Mouse (Mus musculus) liver, adult 2 months (tissue): ENCODE data around the gene Gm614.

Source experiments
- CTCF ChIP-seq: fragments of 200-500 bp; IDR thresholded peaks from 2 replicates; pipeline ENCODE4 v1.5.1; 2011; ENCODE audit warnings: low read depth, low read length, control low read depth
- POLR2A ChIP-seq: fragments of 200-500 bp; IDR thresholded peaks from 2 replicates; pipeline ENCODE4 v1.6.1; 2011; ENCODE audit warnings: low read length, control low read depth; ENCODE audit not compliant: insufficient read depth; ENCODE audit errors: extremely low read depth

DNA sequence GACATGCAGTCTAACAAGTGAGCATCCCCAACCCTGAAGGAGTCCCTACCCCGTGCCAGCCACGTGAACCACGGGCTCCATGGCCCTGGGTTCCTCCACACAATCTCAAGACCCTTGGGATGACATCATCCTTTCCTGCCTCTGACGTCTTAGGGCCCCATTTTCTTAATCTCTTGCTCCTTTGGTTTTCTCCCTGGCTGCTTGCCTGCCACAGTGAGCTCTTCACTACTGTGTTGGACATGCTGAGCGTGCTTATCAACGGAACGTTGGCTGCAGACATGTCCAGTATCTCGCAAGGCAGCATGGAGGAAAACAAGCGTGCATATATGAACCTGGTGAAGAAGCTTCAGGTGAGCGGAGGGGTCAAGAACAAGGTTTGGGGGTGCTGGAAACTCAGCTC lies 26.3 kb upstream of the Gm614 start:
- TF ChIP-seq CTCF (no peak), POLR2A (no peak)
